Mouse (Mus musculus) adrenal gland, postnatal 4 days (tissue): ENCODE data around the gene Zfp292. TPM values are rescaled to one million over a fixed set of nuclear protein-coding genes. Genes with fewer than 3 reads are reported as not detected.

ENCODE experiments used
- DNase-seq, 2 experiments: peaks; one replicate each; pipeline ENCODE4 v3.0.0; 2021 to 2022; ENCODE audit warnings: low spot score in 2 of 2, mixed read lengths in 2 of 2
- total RNA-seq, 2 experiments: library from RNA; stranded (reverse); gene quantifications; 2 replicates each; pipeline ENCODE4 v1.2.3; 2021

Zfp292 gene
- total RNA-seq, 2 experiments from 2014 or later = 29.1 to 32.0 TPM

DNA sequence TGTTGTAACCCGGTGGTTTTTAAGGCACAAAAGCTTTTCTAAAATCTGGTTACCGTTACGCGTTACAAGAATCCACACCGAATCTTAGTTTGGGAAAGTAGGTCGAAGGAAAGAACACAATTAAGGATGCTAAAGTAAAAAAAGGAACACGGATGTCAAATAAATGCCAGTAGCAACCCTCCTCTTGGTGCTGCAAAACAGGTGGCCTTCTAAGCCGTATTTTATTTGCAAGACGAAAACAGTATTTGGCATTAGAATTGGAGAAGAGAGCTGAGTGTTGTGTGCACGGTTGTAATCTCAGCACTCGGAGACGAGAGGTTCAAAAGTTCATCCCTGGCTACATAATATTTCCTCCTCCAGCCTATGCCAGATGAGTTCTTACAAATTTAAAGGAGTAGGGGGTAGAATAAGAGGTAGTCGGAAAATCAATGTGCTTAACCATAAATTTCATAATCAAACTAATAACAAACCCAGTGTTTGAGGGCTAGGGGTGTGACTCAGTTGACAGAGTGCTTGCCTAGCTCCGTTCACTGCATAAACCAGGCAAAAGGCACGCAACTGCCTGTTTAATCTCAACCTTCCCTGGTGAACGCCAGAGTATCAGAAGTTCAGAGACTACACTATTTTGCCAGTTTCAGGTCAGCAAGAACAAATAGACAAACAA is 738 bp upstream of the Zfp292 start:
- DNase-seq = no peak

GRCm38 (mm10) chr4:34882291-34882769 is 430 bp downstream of the Zfp292 start:
- DNase-seq = peak; percentile 11 to 14

GRCm38 (mm10) chr4:34881851-34882250 is 909 bp downstream of the Zfp292 start:
- no peak for DNase-seq

DNA sequence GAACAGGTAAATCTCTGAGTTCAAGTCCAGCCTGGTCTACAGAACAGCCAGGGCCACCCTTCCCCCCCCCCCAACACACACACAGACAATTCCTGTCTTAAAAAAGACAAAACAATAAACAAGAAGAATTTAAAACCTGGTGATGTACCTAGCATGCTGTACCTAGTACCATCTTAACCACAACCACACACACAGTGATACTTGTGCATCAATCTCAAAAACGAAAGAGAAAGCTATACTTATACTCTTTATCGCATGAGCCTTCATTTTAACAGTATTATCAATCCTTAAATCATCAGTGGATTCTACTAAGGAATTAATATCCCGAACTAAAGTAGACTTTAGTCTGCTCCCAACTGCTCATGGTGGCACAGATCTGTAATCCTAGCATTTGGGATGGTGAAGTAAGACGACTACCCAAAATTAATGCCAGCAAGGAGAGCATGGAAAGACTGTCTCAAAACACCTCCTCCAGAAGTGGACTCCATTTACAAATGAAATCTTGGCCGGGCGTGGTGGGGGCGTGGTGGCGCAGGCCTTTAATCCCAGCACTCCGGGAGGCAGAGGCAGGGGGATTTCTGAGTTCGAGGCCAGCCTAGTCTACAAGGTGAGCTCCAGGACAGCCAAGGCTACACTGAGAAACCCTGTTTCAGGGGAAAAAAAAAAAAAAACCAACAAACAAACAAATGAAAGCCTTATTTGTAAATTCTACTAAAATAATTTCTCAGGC is 1.7 kb downstream of the Zfp292 start:
- no peak for DNase-seq

DNA sequence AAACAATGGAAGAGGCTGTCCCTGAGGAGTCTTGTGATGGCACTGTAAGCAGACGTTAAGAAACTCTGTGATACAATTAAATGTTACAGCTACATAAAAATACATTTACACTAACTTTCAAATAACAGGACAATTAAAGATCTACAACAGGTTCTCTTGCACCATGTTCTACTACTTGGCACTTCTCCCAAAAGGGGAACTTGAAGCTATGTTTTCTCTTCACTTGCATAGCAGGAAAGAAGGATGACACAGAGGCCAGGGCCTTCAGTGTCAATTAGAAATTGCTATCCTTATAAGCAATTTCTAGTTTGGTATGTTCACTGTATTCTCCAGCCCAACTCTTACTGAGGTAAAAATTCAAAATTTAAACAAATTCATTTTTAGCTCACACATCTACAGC is 8.5 kb downstream of the Zfp292 start:
- no peak for DNase-seq

- no peak for DNase-seq
Measured at GRCm38 (mm10) chr4:34872896-34873495, 9.8 kb downstream of the Zfp292 start.

DNA sequence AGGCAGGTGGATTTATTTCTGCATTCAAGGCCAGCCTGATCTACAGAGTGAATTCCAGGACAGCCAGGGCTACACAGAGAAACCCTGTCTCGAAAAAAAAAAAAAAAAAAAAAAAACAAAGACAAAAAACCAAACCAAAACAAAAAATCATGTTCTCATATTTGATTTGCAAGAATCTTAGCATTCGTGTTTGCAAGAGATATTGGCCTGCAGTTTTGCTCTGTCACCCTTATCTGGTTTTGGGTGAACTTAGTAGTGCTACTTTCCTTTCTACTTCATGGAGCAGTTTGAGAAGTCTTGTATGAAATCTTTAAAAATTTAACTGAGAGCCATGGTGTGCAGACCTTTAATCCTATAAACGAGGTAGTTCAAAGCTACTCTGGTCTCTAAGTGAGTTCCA is 12.9 kb downstream of the Zfp292 start:
- DNase-seq = no peak

DNA sequence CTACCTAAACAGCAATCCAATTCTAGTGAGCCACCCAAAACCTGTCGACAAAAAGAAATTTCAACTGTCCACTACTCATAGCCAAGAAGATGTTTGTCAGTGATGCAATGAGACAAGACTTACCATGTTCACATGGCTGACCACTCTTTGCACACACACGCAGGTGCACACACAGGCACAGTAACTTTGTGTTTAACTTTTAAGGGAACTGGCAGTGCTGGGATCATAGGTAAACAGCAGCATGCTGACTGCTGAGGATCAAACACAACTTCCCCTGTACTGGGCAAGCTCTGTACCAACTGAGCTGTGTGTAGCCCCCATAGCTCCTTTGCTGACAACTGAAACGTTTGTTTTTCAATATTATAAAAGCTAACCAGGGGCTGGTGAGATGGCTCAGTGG is 21.3 kb downstream of the Zfp292 start:
- no peak for DNase-seq

DNA sequence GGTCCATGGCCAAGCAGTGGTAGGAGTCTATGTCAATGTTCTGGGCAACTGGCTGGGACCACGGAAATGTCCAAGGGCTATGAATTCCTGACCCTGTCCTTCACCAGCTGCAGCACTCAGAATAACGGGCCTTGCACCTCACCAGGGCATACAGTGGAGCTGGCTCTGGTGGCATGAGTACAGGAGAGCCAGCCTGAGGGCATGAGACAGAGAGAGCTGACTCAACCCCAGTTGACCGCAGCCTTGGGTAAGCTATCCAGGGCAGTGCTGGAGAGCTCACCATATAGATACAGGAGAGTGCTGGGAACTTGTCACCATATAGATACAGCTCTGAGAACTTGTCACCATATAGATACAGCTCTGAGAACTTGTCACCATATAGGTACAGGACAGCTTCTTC is 23.3 kb downstream of the Zfp292 start:
- DNase-seq = no peak

- DNase-seq = no peak
Measured at GRCm38 (mm10) chr4:34858903-34859302, 23.9 kb downstream of the Zfp292 start.

DNA sequence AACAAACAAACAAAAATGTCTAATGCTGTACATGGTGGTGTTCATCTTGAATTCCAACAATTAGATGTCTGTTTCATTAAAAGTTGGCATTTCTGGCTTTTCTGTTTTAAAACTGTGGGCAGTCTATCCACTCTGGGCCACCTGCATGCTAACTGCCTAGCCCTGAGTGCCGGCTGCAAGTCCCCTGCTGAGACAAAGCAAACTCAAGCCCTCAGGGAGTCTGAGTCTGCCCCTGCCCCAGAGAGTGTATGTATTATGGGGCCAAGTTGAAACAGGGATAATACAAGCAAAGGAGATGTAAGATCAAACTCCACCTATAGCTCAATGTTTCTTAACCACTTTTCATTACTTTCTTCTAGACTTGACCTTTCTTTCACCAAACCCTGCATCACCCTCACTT is 26.8 kb downstream of the Zfp292 start:
- DNase-seq = no peak

DNA sequence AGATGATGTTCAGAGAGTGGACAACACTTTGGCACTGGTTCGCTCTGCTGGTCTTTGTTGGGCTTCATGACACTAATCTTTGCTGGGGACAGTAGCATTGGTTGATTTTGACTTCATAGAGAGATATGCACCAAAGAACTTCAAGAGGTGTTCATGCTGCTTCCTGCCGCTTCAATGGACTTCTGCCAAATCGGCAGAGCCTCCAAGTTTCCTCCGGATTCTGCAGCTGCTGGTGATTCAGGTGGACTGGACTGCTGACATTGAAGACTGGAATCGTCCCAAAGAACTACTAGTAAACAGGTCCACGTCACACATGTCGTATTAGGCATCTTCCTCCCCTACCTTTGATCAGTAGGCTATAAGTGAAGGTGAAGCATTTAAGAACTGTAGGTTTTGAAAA is 30.7 kb downstream of the Zfp292 start:
- DNase-seq = no peak

DNA sequence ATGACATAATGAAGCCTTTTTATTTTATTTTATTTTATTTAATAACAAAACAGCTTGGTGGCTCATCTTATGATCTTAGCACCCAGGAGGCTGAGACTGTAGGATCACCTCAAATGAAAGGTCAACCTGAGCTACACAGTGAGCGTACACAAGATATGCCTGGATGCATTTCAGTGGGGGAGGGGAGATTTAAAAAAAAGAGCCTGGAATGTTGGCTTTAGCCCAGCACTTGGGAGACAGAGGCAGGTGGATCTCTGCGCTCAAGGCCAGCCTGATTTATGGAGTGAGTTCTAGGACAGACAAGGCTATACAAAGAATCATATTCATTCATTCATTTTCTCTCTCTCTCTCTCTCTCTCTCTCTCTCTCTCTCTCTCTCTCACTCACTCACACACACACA is 32.6 kb downstream of the Zfp292 start:
- DNase-seq = no peak

- no peak for DNase-seq
Measured at GRCm38 (mm10) chr4:34847679-34848309, 35.0 kb downstream of the Zfp292 start.

GRCm38 (mm10) chr4:34843839-34844238 is 38.9 kb downstream of the Zfp292 start:
- no peak for DNase-seq

GRCm38 (mm10) chr4:34842826-34843225 is 39.9 kb downstream of the Zfp292 start:
- no peak for DNase-seq

GRCm38 (mm10) chr4:34831496-34831895 is 51.3 kb downstream of the Zfp292 start:
- DNase-seq = no peak

GRCm38 (mm10) chr4:34829456-34829855 is 53.3 kb downstream of the Zfp292 start:
- no peak for DNase-seq

- no peak for DNase-seq
Measured at GRCm38 (mm10) chr4:34823901-34824300, 58.9 kb downstream of the Zfp292 start.

DNA sequence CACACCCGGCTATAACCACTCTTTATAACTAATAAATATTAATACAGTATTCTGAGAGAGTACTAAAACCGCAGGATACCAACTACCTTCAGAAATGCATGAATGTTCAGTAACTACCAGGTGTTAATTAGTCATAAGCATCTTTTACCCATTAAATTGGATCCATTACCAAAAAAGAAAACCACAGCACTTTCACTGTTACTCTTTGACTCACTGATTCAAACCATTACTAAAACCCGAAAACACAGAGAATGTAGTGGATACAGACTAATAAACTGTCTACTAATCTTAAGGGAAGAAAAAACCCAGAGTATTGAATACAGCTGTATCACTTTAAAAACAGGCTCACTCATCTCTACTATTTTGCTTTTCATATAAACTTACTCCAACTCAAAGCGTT is 62.9 kb downstream of the Zfp292 start:
- no peak for DNase-seq

DNA sequence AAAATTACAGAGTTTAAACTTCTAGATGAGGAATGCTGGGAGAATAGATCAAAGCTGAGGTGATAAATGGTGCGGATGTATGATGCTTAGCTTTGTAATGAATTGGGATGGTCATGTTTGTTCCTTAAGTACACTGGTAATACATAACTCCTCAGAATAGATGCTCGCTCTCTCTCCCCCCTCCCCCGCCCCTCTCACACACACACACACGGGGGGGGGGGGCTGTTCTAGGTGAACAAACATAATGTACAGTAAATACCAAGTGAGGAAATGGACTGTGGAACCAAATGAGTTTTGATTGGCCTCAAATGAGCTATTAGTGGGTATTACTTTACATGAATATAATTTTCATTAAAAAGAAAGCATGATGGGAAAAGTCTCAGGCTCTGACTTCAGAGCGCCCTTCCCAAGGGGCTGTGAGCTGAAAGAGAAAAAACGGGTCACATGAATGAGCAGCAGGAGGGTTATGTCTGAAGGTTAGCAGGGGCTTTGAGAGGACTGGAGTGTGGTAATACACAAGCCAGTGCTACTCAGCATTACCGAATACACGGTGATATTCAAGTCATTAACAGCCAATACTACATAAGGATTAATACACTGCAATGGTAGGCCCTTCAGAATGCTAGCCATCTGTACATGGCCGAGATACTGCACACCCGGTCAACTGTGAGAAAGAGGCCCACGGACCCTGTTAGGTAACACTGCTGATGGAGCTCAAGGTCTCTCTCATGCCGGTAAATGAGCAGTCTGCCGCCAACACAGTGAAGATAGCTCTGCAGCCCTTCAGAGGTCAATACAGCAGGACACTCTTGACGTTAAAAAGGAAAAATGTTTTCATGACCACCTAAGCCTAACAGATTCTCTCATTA is 81.4 kb downstream of the Zfp292 start:
- DNase-seq = no peak
